Mouse (Mus musculus) ovary, postnatal 10 days (tissue): Measurements from ENCODE around the gene Lrig3.
A peak's percentile ranks its signal among the peaks of the same experiment; 100 is the strongest.

Experiments used
- DNase-seq: peaks from one replicate; pipeline ENCODE4 v3.0.0; 2022; ENCODE audit warnings: low spot score

The Lrig3 gene

GRCm38 (mm10) chr10:125965968-125966480 is at the start of gene Lrig3:
Lrig3 (plus strand) TSS chr10:125966168.
- peak; percentile 75 for DNase-seq

DNA sequence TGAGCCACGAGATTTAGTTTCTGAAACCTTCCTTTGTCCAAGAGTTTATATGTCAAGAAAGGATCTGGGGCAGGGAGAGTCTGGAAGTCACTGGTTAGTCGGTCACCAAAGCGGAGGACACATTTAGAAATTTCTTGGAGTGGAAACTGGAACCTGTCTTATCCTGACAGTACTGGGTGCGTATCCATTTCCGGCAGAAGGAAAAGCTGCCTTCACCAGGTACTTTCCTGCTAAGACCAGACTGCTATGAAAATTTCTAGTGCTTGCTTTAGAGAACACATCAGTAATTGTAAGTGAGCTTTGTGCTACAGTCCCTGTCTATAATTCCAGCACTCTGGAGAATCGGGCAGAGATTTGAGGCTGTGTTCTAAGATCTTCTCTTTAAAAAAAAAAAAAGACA is 49.2 kb upstream of the Lrig3 start:
- no peak for DNase-seq

GRCm38 (mm10) chr10:125917436-125917871 is 48.5 kb upstream of the Lrig3 start:
- DNase-seq = no peak

DNA sequence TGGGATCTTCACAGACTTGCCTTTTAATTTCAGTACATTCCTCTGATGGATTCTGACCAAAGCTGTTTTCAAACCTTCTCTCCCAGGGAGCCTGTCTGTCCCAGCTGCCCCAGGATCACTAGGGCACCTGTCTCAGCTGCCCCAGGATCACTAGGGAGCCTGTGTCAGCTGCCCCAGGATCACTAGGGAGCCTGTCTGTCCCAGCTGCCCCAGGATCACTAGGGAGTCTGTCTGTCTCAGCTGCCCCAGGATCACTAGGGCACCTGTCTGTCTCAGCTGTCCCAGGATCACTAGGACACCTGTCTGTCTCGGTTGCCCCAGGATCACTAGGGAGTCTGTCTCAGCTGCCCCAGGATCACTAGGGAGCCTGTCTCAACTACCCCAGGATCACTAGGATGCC is 47.0 kb upstream of the Lrig3 start:
- no peak for DNase-seq

- no peak for DNase-seq
Observed at GRCm38 (mm10) chr10:125921654-125922446, 44.1 kb upstream of the Lrig3 start.

- no peak for DNase-seq
Observed at GRCm38 (mm10) chr10:125929961-125930360, 36.0 kb upstream of the Lrig3 start.

GRCm38 (mm10) chr10:125933388-125933787 is 32.6 kb upstream of the Lrig3 start:
- DNase-seq = no peak

GRCm38 (mm10) chr10:125934095-125934494 is 31.9 kb upstream of the Lrig3 start:
- no peak for DNase-seq

- DNase-seq = no peak
Observed at GRCm38 (mm10) chr10:125937517-125938497, 28.2 kb upstream of the Lrig3 start.

GRCm38 (mm10) chr10:125938528-125939402 is 27.2 kb upstream of the Lrig3 start:
- DNase-seq = no peak

DNA sequence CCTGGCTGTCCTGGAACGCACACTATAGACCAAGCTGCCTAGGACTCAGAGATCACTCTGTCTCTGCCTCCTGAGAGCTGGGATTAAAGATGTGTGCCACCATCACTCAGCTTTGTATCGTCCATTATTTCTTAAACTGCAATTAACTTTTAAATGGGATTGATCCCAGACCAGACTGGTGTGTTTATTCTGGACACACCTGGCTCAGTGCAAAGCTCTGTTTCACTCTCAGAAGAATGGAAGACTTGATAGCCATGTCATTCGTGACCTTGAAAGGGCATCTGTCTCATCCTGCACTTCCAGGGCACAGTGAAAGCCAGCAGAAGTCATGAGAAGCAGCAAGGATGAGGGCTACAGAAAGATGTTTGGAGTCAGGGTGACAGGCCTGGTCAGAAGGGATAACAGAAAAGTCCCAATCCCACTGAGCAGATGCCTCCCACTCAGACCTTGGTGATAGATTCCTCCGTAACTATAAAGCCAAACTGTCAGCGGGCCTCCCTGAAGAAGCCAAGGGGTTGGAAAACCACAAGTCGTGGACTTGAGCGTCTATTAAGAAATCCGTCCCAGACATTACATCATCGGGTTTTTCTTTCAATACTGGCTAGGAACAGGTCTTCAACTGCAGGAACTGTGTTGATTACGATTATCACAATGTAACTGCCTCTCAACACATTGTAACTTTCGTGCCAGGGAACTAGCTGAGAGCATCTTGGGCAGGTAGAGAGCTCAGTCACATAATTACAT is 25.5 kb upstream of the Lrig3 start:
- DNase-seq = no peak

GRCm38 (mm10) chr10:125943098-125943497 is 22.9 kb upstream of the Lrig3 start:
- no peak for DNase-seq

DNA sequence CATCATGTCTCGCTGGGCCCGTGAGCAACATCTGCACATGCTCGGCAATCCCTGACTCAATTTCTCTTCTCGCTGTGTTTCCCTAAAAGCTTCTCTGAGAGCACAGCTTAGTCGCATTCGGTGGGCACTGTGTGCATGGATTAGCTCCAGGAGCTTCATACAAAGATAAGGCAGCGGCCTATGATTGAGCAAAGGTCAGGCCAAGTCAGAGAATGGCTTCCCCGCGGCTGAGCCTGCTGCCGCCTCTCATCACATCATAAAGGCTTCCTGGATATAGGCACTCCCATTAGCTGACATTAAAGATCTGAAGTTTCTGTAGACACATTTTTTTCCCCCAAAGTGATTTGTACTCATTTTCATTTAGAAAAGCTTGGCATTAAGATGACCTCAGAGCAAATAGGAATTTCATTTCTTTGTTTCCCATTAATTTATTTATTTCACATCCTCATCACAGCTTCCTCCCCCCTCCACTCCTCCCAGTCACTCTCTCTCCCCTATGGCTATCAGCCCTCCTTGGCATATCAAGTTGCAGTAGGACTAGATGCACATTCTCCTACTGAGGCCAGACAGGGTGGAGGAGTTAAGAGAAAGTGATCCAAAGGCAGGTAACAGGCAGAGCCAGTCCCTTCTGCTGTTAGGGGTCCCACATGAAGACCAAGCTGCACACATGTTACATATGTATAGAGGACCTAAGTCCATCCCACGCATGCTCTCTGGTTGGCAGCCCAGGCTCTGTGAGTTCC is 21.0 kb upstream of the Lrig3 start:
- DNase-seq = no peak

DNA sequence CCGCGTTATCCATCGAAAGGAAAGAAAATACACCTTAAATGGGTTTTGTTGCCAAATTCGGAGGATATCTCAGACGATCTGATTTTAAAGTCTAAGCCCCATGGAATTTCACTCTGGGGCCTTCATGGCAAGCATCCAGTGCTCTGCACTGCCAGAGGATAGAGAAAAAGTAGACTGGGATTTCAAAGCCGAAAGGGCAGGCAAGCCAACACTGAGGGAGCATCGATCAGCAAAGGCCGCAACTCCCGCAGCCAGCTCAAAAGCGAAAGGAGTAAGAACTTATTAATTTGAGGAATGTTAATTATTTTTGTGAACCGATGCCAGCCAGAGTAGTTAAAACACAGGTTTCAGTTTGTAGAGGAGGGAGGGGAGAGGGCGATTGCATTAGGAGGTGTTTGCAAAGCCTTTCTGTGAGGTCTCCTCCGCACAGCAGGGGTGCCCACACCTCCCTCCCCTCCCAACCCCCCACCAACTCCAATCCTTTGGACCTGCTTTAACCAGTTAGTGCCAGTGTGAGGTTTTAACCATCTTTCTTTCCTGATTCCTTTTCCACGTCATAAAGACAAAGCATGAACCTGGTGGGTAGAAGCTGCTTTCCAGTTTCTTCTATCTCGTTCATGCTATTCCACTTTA is 17.0 kb upstream of the Lrig3 start:
- DNase-seq = no peak

DNA sequence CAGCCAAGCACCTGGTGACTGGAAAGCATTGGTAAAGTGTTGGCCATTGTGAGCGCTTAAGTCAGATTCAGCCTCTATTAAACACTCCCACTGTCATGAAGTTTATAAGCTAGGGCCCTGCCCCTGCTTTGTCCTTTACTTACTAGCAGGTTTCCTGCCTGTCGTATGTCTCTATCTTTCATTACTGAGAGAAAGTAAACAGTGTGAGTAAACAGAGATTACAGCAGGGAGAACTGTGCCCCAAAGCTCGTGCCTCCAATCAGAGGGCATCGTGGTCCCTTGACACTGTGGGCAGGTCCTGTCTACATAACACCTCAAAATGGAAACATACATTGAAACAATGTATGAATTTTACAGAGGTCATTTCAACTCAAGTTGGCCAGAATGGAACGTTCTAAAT is 14.3 kb upstream of the Lrig3 start:
- no peak for DNase-seq

- no peak for DNase-seq
Observed at GRCm38 (mm10) chr10:125954343-125954742, 11.6 kb upstream of the Lrig3 start.

DNA sequence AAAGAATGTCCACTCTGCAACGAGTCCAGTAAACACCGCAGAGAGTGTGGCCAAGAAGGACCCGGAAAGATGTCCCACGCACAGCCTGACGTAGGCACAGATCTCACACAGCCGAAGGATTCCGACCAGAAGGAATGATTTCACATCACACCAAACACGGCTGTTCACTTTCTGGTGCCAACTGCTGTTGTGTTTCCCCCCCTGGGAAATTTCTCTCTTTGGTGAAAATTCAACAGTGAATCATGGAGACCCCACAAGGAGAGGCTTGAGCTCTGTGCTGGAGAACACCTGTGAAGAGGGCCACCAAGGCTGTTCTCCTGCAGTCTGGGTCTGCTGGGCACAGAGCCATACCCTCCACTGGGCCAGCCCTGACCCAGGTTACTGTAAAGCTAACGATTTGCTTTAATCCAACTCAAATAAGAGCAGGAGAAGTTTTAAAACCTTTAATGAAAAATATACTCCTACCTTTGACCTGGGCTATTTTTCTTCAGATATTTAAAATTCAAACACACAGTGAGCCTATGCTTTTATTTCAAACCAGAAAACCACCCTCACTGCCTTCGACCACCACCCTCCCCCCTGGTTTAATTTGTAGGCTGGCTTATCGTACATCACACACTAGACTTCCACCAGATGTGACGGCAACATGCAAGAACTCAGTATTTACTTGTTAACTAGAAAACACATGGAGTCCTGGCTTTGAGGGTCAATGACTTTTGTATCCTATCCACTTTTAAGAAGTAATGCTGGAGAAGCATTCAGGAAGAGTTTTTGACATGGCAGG is 11.0 kb upstream of the Lrig3 start:
- DNase-seq = no peak

DNA sequence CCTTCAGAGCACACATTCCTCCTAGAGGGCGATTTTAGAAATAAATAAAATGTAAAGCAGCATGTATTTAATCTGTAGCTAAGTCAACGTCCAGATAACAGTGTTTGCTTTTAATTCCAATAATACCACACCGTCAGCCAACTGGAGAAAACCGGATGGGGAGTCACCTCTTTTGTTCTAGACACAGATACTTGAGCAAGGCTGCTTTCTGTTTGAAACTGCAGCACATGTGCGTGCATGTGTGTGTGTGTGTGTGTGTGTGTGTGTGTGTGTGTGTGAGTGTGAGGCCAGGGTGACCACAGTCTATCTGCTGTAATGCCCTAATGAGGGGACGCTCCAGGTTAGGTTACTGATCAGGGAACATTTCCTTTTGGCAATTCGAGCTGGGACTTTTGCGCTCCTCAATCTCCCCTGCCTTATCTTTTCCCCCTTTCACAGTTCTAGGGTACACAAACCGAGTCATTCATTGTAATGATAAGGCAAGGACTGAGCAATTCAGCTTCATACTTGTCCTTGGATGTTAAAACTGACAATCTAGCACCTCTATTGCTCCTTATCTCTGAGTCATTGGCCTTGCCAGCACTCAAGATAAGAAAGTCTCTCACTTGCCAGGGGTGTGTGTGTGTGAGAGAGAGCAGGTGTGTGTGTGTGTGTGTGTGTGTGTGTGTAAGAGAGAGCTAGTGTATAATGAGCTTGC is 4.4 kb upstream of the Lrig3 start:
- DNase-seq = no peak
